Mouse (Mus musculus) bone marrow, adult 2 months (tissue): Measurements from ENCODE around the gene Lrrc29. TPM values are rescaled to one million over a fixed set of nuclear protein-coding genes. Genes with fewer than 3 reads are reported as not detected.

Experiments
- H3K27ac ChIP-seq: fragments of 200-500 bp; 2 replicates; pipeline ENCODE4 v1.5.1; 2012; ENCODE audit warnings: low read depth, mild to moderate bottlenecking, control low read depth, inconsistent platforms, low read length; ENCODE audit not compliant: control insufficient read depth, poor library complexity, insufficient read depth
- H3K4me1 ChIP-seq: fragments of 200-500 bp; 2 replicates; pipeline ENCODE4 v1.6.1; 2011; ENCODE audit warnings: low read length; ENCODE audit not compliant: control insufficient read depth, insufficient read depth
- H3K4me3 ChIP-seq: fragments of 200-500 bp; replicated peaks from 2 replicates; pipeline ENCODE3; 2011; ENCODE audit warnings: mild to moderate bottlenecking, low read depth, low read length, control low read depth; ENCODE audit not compliant: control insufficient read depth
- CTCF ChIP-seq: fragments of 200-500 bp; IDR thresholded peaks from 2 replicates; pipeline ENCODE4 v1.5.1; 2011; ENCODE audit warnings: low read length, control low read depth; ENCODE audit not compliant: control insufficient read depth, insufficient read depth
- POLR2A ChIP-seq: fragments of 200-500 bp; IDR thresholded peaks from 2 replicates; pipeline ENCODE4 v1.6.1; 2011; ENCODE audit warnings: low read depth, mild to moderate bottlenecking, control low read depth, low read length, borderline replicate concordance; ENCODE audit not compliant: control insufficient read depth
- WGBS: fragments of 180-500 bp; shearing (Covaris S2); methylation state at CpG from one replicate; pipeline ENCODE4 v1.1.7; 2018; 5-methylcytosine and 5-hydroxymethylcytosine counted together
- polyA plus RNA-seq: library from polyadenylated mRNA; stranded (reverse); fragments of >200 nt; gene quantifications from 2 replicates; pipeline ENCODE4 v1.2.4, GENCODE M21; 2011; ENCODE audit warnings: low replicate concordance; ENCODE audit not compliant: missing spikeins, insufficient read depth, insufficient read length

Gene Lrrc29
- polyA plus RNA-seq, 1 experiment = 19.9 TPM

- peak overlapping the region; percentile 82 for H3K4me3 ChIP-seq
- peaks cover 1% of the 10 kb centered on the region; the same call in 1 of the 2 replicates for H3K4me1 ChIP-seq
- peak overlapping the region; percentile 48 for H3K27ac ChIP-seq
- TF ChIP-seq POLR2A (no peak), CTCF (no peak)
- under 1% methylated on average over 12 of the region's 12 CpGs for WGBS
These were observed 411 bp downstream of the Lrrc29 start for GRCm38 (mm10) chr8:105325641-105326093.

DNA sequence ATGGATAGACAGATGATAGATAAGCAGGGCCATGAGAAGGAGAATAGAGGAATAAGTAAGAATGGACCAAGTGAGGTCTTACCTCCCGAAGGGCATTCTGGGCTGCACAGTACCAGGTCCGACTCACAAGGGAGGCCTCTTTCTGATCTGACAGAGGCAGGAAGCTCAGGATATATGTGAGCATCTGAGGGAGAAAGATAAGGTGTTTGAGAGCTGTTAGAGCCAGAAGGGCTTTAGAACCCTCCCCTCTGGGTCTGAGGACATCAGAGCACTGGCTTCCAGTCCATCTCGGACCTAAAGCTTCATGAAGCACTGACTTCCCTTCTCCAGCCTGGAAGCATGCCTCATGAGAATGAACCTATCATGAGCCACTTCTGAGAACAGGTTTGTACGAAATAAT is 2.9 kb downstream of the Lrrc29 start:
- TF ChIP-seq CTCF (no peak), POLR2A (no peak)
- peak overlapping the region; percentile 64 for H3K4me3 ChIP-seq
- peak overlapping the region; percentile 61; the same call in 1 of the 2 replicates for H3K27ac ChIP-seq
- 63% methylated on average over 4 of the region's 4 CpGs for WGBS
- peaks cover 1% of the 10 kb centered on the region; the same call in 1 of the 2 replicates for H3K4me1 ChIP-seq

- 89% methylated on average over 11 of the region's 11 CpGs for WGBS
- H3K27ac ChIP-seq = no peak overlapping the region
- H3K4me3 ChIP-seq = no peak overlapping the region
- peaks cover 1% of the 10 kb centered on the region; the same call in 1 of the 2 replicates for H3K4me1 ChIP-seq
- TF ChIP-seq POLR2A = no peak
These were observed 7.4 kb downstream of the Lrrc29 start for GRCm38 (mm10) chr8:105318662-105319190.

GRCm38 (mm10) chr8:105317941-105318340 is 8.1 kb downstream of the Lrrc29 start:
- no peak overlapping the region for H3K4me3 ChIP-seq
- TF ChIP-seq POLR2A = no peak
- no peak for TF ChIP-seq CTCF
- 91% methylated on average over 4 of the region's 4 CpGs for WGBS
- H3K4me1 ChIP-seq = no peaks in the 10 kb centered on the region; the same call in 1 of the 2 replicates
- H3K27ac ChIP-seq = no peak overlapping the region

- WGBS = 93% methylated on average over 18 of the region's 18 CpGs
- no peaks in the 10 kb centered on the region; the same call in 1 of the 2 replicates for H3K4me1 ChIP-seq
- TF ChIP-seq POLR2A (no peak), CTCF (no peak)
- H3K4me3 ChIP-seq = no peak overlapping the region
- no peak overlapping the region for H3K27ac ChIP-seq
These were observed 10.9 kb downstream of the Lrrc29 start for GRCm38 (mm10) chr8:105315073-105315769.

- no peaks in the 10 kb centered on the region; the same call in 1 of the 2 replicates for H3K4me1 ChIP-seq
- no peak overlapping the region for H3K27ac ChIP-seq
- TF ChIP-seq POLR2A (no peak), CTCF (no peak)
- 79% methylated on average over 9 of the region's 9 CpGs for WGBS
- no peak overlapping the region for H3K4me3 ChIP-seq
These were observed 12.3 kb downstream of the Lrrc29 start for GRCm38 (mm10) chr8:105313622-105314402.

DNA sequence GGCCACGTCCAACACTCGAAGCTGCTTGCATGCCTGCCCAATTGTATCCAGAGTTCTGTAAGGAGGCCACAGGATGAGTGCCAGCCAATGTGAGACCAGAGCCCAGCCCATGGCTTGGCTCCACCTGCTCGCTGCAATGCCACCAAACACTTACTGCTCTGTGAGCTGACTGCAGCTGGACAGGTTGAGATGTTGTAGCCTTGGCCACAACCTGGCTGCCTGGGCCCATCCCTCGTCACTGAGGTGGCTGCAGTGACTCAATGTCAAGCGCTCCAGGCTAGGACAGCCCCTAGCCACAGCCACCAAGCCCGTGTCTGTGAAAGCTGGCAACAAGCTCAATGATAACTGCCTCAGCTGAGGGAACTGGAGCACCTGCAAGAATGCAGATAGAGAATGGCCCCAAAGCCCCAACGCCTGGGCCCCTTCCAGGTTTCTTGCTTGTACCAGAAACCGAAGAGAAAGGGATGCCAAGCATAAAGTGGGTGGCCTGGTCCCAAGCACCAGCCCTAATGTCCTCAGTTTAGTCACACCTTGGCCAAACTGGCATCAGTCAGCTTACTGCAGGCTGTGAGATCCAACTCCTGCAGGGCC is 13.1 kb downstream of the Lrrc29 start:
- Histone ChIP-seq H3K4me1 (no peaks in the 10 kb centered on the region; the same call in 1 of the 2 replicates), H3K27ac (peak overlapping the region; percentile 23; the same call in 1 of the 2 replicates), H3K4me3 (no peak overlapping the region)
- 68% methylated on average over 8 of the region's 8 CpGs for WGBS
- TF ChIP-seq CTCF (no peak), POLR2A (no peak)

- WGBS = 53% methylated on average over 1 of the region's 1 CpGs
- no peak overlapping the region for H3K27ac ChIP-seq
- H3K4me3 ChIP-seq = no peak overlapping the region
- TF ChIP-seq CTCF = no peak
- TF ChIP-seq POLR2A = no peak
- H3K4me1 ChIP-seq = no peaks in the 10 kb centered on the region; the same call in none of the 2 replicates
These were observed 14.4 kb downstream of the Lrrc29 start for GRCm38 (mm10) chr8:105311718-105312117.
